Mouse (Mus musculus): Measurements from ENCODE around the gene Ccnt2.

GRCm38 (mm10) chr1:127780849-127781248 is 6.9 kb downstream of the Ccnt2 start:
- no peak for TF ChIP-seq ZC3H11A (IDR thresholded peaks at IDR 0.05; ENCODE audit: low read depth, low read length)
- no peak for TF ChIP-seq IRF4 (IDR thresholded peaks at IDR 0.05; ENCODE audit: low read depth, low read length)
- TF ChIP-seq CTCF (conservative IDR thresholded peaks at IDR 0.05 in 1 of 2, IDR thresholded peaks at IDR 0.05 in 1 of 2; ENCODE audit: low read depth in 2 of 2, low read length in 2 of 2): no peak
- TF ChIP-seq KAT2A (IDR thresholded peaks at IDR 0.05; ENCODE audit: insufficient replicate concordance, low read length): no peak
- TF ChIP-seq RAD21 (IDR thresholded peaks at IDR 0.05; ENCODE audit: low read depth, low read length): no peak
- TF ChIP-seq POLR2A (IDR thresholded peaks at IDR 0.05; ENCODE audit: low read depth, low read length): no peak
- no peak for TF ChIP-seq MEF2A (IDR thresholded peaks at IDR 0.05; ENCODE audit: borderline replicate concordance, low read depth, low read length)
- TF ChIP-seq SIN3A (IDR thresholded peaks at IDR 0.05; ENCODE audit: low read length): 0 out of 2 replicates have a peak, but pooled peaks have one; percentile 29
- TF ChIP-seq TCF12 (IDR thresholded peaks at IDR 0.05; ENCODE audit: low read depth, low read length): no peak

Measured in CH12.LX (cell line).